9 mouse cellular contexts compared by ENCODE assay signal in genomic region chr12:86790849-86791127, GRCm38 (mm10). TPM values are rescaled to one million over a fixed set of nuclear protein-coding genes. Genes with fewer than 3 reads are reported as not detected.
A peak's percentile ranks its signal among the peaks of the same experiment; 100 is the strongest.
DNase-seq lines count a peak whose midpoint lies in the region; ATAC-seq lines count a peak whose summit lies in the region.
"Had no signal": no experiment of that assay in that cellular context is flagged by ENCODE, and none has a peak within 500 bp of the region (broad histone marks: within the 10 kb centered on the region; RNA-seq: fewer than 3 reads in every experiment).

No protein-coding gene starts in this region.

- H3K9ac ChIP-seq in hindbrain, embryonic 15.5 days: no peak overlapping the region
- H3K9ac ChIP-seq in hindbrain, embryonic 11.5 days (ENCODE audit: low read depth, low read length): no peak overlapping the region
- no peak overlapping the region for H3K9ac ChIP-seq in kidney, embryonic 15.5 days

- H3K4me2 ChIP-seq in hindbrain, embryonic 15.5 days: no peak overlapping the region
- no peak overlapping the region for H3K4me2 ChIP-seq in hindbrain, embryonic 11.5 days (replicated peaks; ENCODE audit: low read depth, low read length)
- H3K4me2 ChIP-seq in kidney, embryonic 15.5 days: no peak overlapping the region

- no peaks in the 10 kb centered on the region for H3K9me3 ChIP-seq in hindbrain, embryonic 15.5 days
- no peaks in the 10 kb centered on the region for H3K9me3 ChIP-seq in hindbrain, embryonic 11.5 days (ENCODE audit: control insufficient read depth, low read length)
- no peaks in the 10 kb centered on the region for H3K9me3 ChIP-seq in kidney, embryonic 15.5 days (replicated peaks)
- H3K9me3 ChIP-seq: G1E had no signal

- H3K4me3 ChIP-seq in hindbrain, embryonic 15.5 days: no peak overlapping the region
- H3K4me3 ChIP-seq in hindbrain, embryonic 11.5 days (ENCODE audit: low read depth, low read length): no peak overlapping the region
- no peak overlapping the region for H3K4me3 ChIP-seq in kidney, embryonic 15.5 days (replicated peaks)

- WGBS in hindbrain, embryonic 15.5 days: 24% methylated on average over 2 of the region's 2 CpGs
- 40% methylated on average over 2 of the region's 2 CpGs for whole genome bisulfite sequencing in hindbrain, embryonic 11.5 days
- 7% methylated on average over 2 of the region's 2 CpGs for WGBS in kidney, embryonic 15.5 days

- H3K27ac ChIP-seq in hindbrain, embryonic 15.5 days (replicated peaks): 0 out of 2 replicates have a peak overlapping the region, but pooled peaks have one; percentile 23
- H3K27ac ChIP-seq in hindbrain, embryonic 11.5 days (ENCODE audit: low read depth, low read length): no peak overlapping the region
- H3K27ac ChIP-seq in kidney, embryonic 15.5 days: peak overlapping the region; percentile 14

- no peak for ATAC-seq in hindbrain, embryonic 15.5 days (ENCODE audit: low FRiP score, low read depth)
- ATAC-seq in hindbrain, embryonic 11.5 days (ENCODE audit: low FRiP score): no peak
- ATAC-seq in kidney, embryonic 15.5 days (replicated peaks; ENCODE audit: low FRiP score): no peak

- peaks cover 47% of the 10 kb centered on the region for H3K4me1 ChIP-seq in hindbrain, embryonic 15.5 days (replicated peaks)
- H3K4me1 ChIP-seq in hindbrain, embryonic 11.5 days (replicated peaks; ENCODE audit: control insufficient read depth, insufficient read depth, low read length): peaks cover 3% of the 10 kb centered on the region; the same call in 1 of the 2 replicates
- H3K4me1 ChIP-seq in kidney, embryonic 15.5 days: peaks cover 31% of the 10 kb centered on the region

- H3K36me3 ChIP-seq in hindbrain, embryonic 15.5 days: no peaks in the 10 kb centered on the region
- H3K36me3 ChIP-seq in hindbrain, embryonic 11.5 days (ENCODE audit: control insufficient read depth, insufficient read depth, low read length): no peaks in the 10 kb centered on the region
- H3K36me3 ChIP-seq in kidney, embryonic 15.5 days: no peaks in the 10 kb centered on the region
- H3K36me3 ChIP-seq: G1E had no signal

- H3K27me3 ChIP-seq in hindbrain, embryonic 15.5 days: no peaks in the 10 kb centered on the region
- H3K27me3 ChIP-seq in hindbrain, embryonic 11.5 days (ENCODE audit: control insufficient read depth, insufficient read depth, low read length): no peaks in the 10 kb centered on the region
- H3K27me3 ChIP-seq in kidney, embryonic 15.5 days: no peaks in the 10 kb centered on the region

- DNase-seq in hindbrain, embryonic 11.5 days (ENCODE audit: low spot score): no peak
- DNase-seq in adrenal gland, adult (ENCODE audit: inconsistent age in 2 of 2, low spot score in 1 of 2): peak; percentile 96 to 97
- peak; percentile 76 for DNase-seq in gastrocnemius, postnatal 10 days
- DNase-seq in spleen, postnatal 36 days (ENCODE audit: low spot score in 2 of 2): no peak
- DNase-seq in urinary bladder, adult 18-20 months (ENCODE audit: low spot score in 2 of 2): no peak
- DNase-seq in frontal cortex, postnatal 10 days (ENCODE audit: low spot score in 2 of 2): no peak

RNA-seq across cellular contexts. Expression of gene Lrrc74a, which starts 56.6 kb away (rescaled TPM):
- not detected in 2 replicates for polyA plus RNA-seq in hindbrain, embryonic 15.5 days (2015; fragmentation: Nextera tagmentation; extraction: Ambion mirVana)
- polyA plus RNA-seq in hindbrain, embryonic 11.5 days (2014; fragmentation: Nextera tagmentation; extraction: Ambion mirVana): not detected in 2 replicates
- not detected for total RNA-seq in gastrocnemius, postnatal 10 days (2021)
- polyA plus RNA-seq in kidney, embryonic 15.5 days (2015; fragmentation: Nextera tagmentation; extraction: Ambion mirVana): not detected in 2 replicates
- polyA plus RNA-seq: G1E had no signal

Comparison
In these comparisons a context has a peak if more than half of its experiments do, and no peak if none do; other contexts are left out.
1. DNase-seq: peak in adrenal gland, adult (2 of 2) and gastrocnemius, postnatal 10 days (single experiment); none in hindbrain, embryonic 11.5 days (single experiment), spleen, postnatal 36 days (0 of 2), urinary bladder, adult 18-20 months (0 of 2) and frontal cortex, postnatal 10 days (0 of 2).